Mouse (Mus musculus): ENCODE results near the gene Mroh8. TPM values are rescaled to one million over a fixed set of nuclear protein-coding genes. Genes with fewer than 3 reads are reported as not detected.

Mroh8 gene
- total and polyA plus RNA-seq, 3 experiments = 0.15 to 0.18 TPM; not detected in 1

- TF ChIP-seq BHLHE40 (IDR thresholded peaks at IDR 0.05; ENCODE audit: borderline replicate concordance, low read depth, low read length) = no peak
- peak; percentile 27; the same call in 1 of the 2 replicates for TF ChIP-seq SIN3A (IDR thresholded peaks at IDR 0.05; ENCODE audit: low read length)
- peak; percentile 68; the same call in 1 of the 2 replicates for TF ChIP-seq ZMIZ1 (IDR thresholded peaks at IDR 0.05; ENCODE audit: low read depth, low read length)
- 0 out of 2 replicates have a peak, but pooled peaks have one; percentile 22 for TF ChIP-seq POLR2AphosphoS5 (IDR thresholded peaks at IDR 0.05; ENCODE audit: borderline replicate concordance, low read depth, low read length)
- TF ChIP-seq POLR2A (IDR thresholded peaks at IDR 0.05; ENCODE audit: control insufficient read depth in 1 of 2, insufficient read depth in 1 of 2, low read depth in 1 of 2, low read length in 2 of 2, poor library complexity in 1 of 2) = peak; percentile 73 to 95
- no peak; the same call in 1 of the 2 replicates for TF ChIP-seq KAT2A (conservative IDR thresholded peaks at IDR 0.05; ENCODE audit: low read depth, low read length)
- TF ChIP-seq JUND (IDR thresholded peaks at IDR 0.05; ENCODE audit: low read depth, low read length) = no peak
- peak; percentile 93 for TF ChIP-seq POLR2AphosphoS2 (IDR thresholded peaks at IDR 0.05; ENCODE audit: low read length)
- TF ChIP-seq NELFE (IDR thresholded peaks at IDR 0.05; ENCODE audit: low read depth, low read length) = peak; percentile 88
- peak; percentile 48; the same call in 1 of the 2 replicates for TF ChIP-seq MXI1 (IDR thresholded peaks at IDR 0.05; ENCODE audit: low read depth, low read length)
- TF ChIP-seq GABPA (IDR thresholded peaks at IDR 0.05; ENCODE audit: low read depth, low read length) = no peak
Observed at GRCm38 (mm10) chr2:157204366-157205218, 74.8 kb downstream of the Mroh8 start, which contains the start of gene Rbl1 (continued).

GRCm38 (mm10) chr2:157203459-157204365 is 75.6 kb downstream of the Mroh8 start:
- no peak for TF ChIP-seq EP300 (IDR thresholded peaks at IDR 0.05; ENCODE audit: low read depth in 1 of 2, low read length in 2 of 2)
- peak; percentile 58 for TF ChIP-seq MXI1 (IDR thresholded peaks at IDR 0.05; ENCODE audit: low read depth, low read length)
- no peak for TF ChIP-seq GABPA (IDR thresholded peaks at IDR 0.05; ENCODE audit: low read depth, low read length)
- TF ChIP-seq ZKSCAN1 (IDR thresholded peaks at IDR 0.05; ENCODE audit: low read depth, low read length) = no peak
- TF ChIP-seq POLR2A (IDR thresholded peaks at IDR 0.05; ENCODE audit: control insufficient read depth in 1 of 2, insufficient read depth in 1 of 2, low read depth in 1 of 2, low read length in 2 of 2, poor library complexity in 1 of 2) = peak in 1 of 2 experiments; percentile 45; a peak in 3 of 4 replicates
- TF ChIP-seq E2F4 (IDR thresholded peaks at IDR 0.05; ENCODE audit: borderline replicate concordance, low read depth, low read length) = 0 out of 2 replicates have a peak, but pooled peaks have one; percentile 9
- no peak for TF ChIP-seq MAFK (IDR thresholded peaks at IDR 0.05; ENCODE audit: borderline replicate concordance, low read depth, low read length)
- TF ChIP-seq NELFE (IDR thresholded peaks at IDR 0.05; ENCODE audit: low read depth, low read length) = peak; percentile 27; the same call in 1 of the 2 replicates
- no peak for TF ChIP-seq MYB (IDR thresholded peaks at IDR 0.05; ENCODE audit: low read depth, low read length)
- TF ChIP-seq POLR2AphosphoS5 (IDR thresholded peaks at IDR 0.05; ENCODE audit: borderline replicate concordance, low read depth, low read length) = no peak
- TF ChIP-seq CHD1 (IDR thresholded peaks at IDR 0.05; ENCODE audit: low read depth, low read length) = peak; percentile 64; the same call in 1 of the 2 replicates
- 0 out of 2 replicates have a peak, but pooled peaks have one; percentile 37 for TF ChIP-seq MYC (IDR thresholded peaks at IDR 0.05; ENCODE audit: low read depth, low read length)
- no peak for TF ChIP-seq USF1 (IDR thresholded peaks at IDR 0.05; ENCODE audit: low read depth, low read length)
- peak in 1 of 3 experiments; percentile 28; a peak in 2 of 6 replicates for TF ChIP-seq CTCF (IDR thresholded peaks at IDR 0.05 in 2 of 3, conservative IDR thresholded peaks at IDR 0.05 in 1 of 3; ENCODE audit: control insufficient read depth in 1 of 3, insufficient read depth in 1 of 3, low read depth in 2 of 3, low read length in 3 of 3, poor library complexity in 1 of 3, severe bottlenecking in 1 of 3)
- TF ChIP-seq SIN3A (IDR thresholded peaks at IDR 0.05; ENCODE audit: low read length) = peak; percentile 69
- 0 out of 2 replicates have a peak, but pooled peaks have one; percentile 4 for TF ChIP-seq BHLHE40 (IDR thresholded peaks at IDR 0.05; ENCODE audit: borderline replicate concordance, low read depth, low read length)
- peak; percentile 35; the same call in 1 of the 2 replicates for TF ChIP-seq TBP (IDR thresholded peaks at IDR 0.05; ENCODE audit: low read depth, low read length)
- TF ChIP-seq ELF1 (IDR thresholded peaks at IDR 0.05; ENCODE audit: low read depth, low read length) = 0 out of 2 replicates have a peak, but pooled peaks have one; percentile 11
- TF ChIP-seq MAX (IDR thresholded peaks at IDR 0.05; ENCODE audit: low read length) = peak; percentile 16
- 0 out of 2 replicates have a peak, but pooled peaks have one; percentile 15 for TF ChIP-seq ZMIZ1 (IDR thresholded peaks at IDR 0.05; ENCODE audit: low read depth, low read length)
- TF ChIP-seq ETS1 (IDR thresholded peaks at IDR 0.05; ENCODE audit: low read depth, low read length) = 0 out of 2 replicates have a peak, but pooled peaks have one; percentile 17

More at GRCm38 (mm10) chr2:157203459-157204365, 75.6 kb downstream of the Mroh8 start:
- peaks cover 12 to 19% of the 10 kb centered on the region in 2 experiments for H3K36me3 ChIP-seq (ENCODE audit: control insufficient read depth in 1 of 2, insufficient read depth in 2 of 2, low read length in 2 of 2)
- peak overlapping the region; percentile 74 for H3K27ac ChIP-seq (ENCODE audit: control insufficient read depth, low read depth, low read length)
- peaks cover 4 to 9% of the 10 kb centered on the region in 2 experiments for H3K4me1 ChIP-seq (ENCODE audit: control insufficient read depth in 1 of 2, insufficient read depth in 2 of 2, low read length in 2 of 2)
- H3K9me3 ChIP-seq (replicated peaks; ENCODE audit: insufficient read depth, low read length) = no peaks in the 10 kb centered on the region
- no peaks in the 10 kb centered on the region for H3K27me3 ChIP-seq (ENCODE audit: control insufficient read depth in 1 of 2, insufficient read depth in 2 of 2, low read length in 2 of 2)
- peak overlapping the region; percentile 95 for H3K9ac ChIP-seq (ENCODE audit: control insufficient read depth, low read depth, low read length, poor library complexity, severe bottlenecking)
- peaks cover 16% of the 10 kb centered on the region for H3K79me2 ChIP-seq (ENCODE audit: control insufficient read depth, insufficient read depth, low read length, poor library complexity)
- DNase-seq (ENCODE audit: low read depth, low spot score) = peak; percentile 82
- H3K4me3 ChIP-seq (ENCODE audit: control insufficient read depth in 1 of 2, insufficient read depth in 1 of 2, low read depth in 2 of 2, low read length in 2 of 2) = peak overlapping the region; percentile 64 to 89
